Comparison of ENCODE assay signal across 19 mouse cellular contexts in the genomic region with DNA sequence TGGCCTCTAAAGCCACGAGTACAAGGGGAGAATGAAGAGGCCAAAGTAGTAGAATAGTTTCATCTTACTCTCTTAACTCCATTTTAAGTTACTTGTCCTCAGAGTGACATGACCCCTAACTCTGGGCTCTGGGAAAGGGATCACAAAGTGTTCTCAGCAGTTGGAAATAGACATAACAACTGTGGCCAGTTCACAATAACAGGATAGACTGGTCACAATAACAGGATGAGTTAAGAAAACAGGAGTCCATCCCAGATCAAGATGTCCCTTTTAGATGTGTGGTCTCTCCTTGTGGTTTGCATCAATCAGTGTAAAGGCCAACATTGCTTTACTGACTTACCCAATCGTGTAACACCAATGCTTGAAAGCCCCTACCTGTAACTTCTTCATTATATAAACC.
A peak's percentile ranks its signal among the peaks of the same experiment; 100 is the strongest.
DNase-seq lines count a peak whose midpoint lies in the region; TF ChIP-seq lines count a peak whose summit lies in the region.
"Had no signal": no experiment of that assay in that cellular context is flagged by ENCODE, and none has a peak within 500 bp of the region (broad histone marks: within the 10 kb centered on the region; RNA-seq: fewer than 3 reads in every experiment).

No protein-coding gene starts in this region.

- 38% methylated on average over 2 of the region's 2 CpGs for WGBS in heart, adult 2 months
- 69% methylated on average over 2 of the region's 2 CpGs for WGBS in heart, embryonic 10.5 days

- H3K9me3 ChIP-seq in heart, embryonic 10.5 days = no peaks in the 10 kb centered on the region
- H3K9me3 ChIP-seq: embryonic facial prominence, embryonic 12.5 days; embryonic facial prominence, embryonic 15.5 days; forebrain, embryonic 12.5 days; forebrain, embryonic 15.5 days; hindbrain, embryonic 12.5 days; hindbrain, embryonic 15.5 days had no signal

- peaks cover 2% of the 10 kb centered on the region; the same call in 1 of the 2 replicates for H3K4me1 ChIP-seq in heart, adult 2 months (ENCODE audit: control insufficient read depth, insufficient read depth, low read length)
- 0 out of 2 replicates have a peak, but pooled peaks cover 4% of the 10 kb centered on the region for H3K4me1 ChIP-seq in heart, embryonic 10.5 days
- H3K4me1 ChIP-seq: embryonic facial prominence, embryonic 12.5 days; embryonic facial prominence, embryonic 15.5 days; forebrain, embryonic 12.5 days; forebrain, embryonic 15.5 days; hindbrain, embryonic 12.5 days; hindbrain, embryonic 15.5 days had no signal

- TF ChIP-seq POLR2A in heart, adult 2 months (IDR thresholded peaks at IDR 0.05; ENCODE audit: insufficient read depth, low read depth, low read length) = no peak

- peak overlapping the region; percentile 12 for H3K27ac ChIP-seq in heart, adult 2 months
- no peak overlapping the region for H3K27ac ChIP-seq in heart, embryonic 10.5 days
- H3K27ac ChIP-seq: embryonic facial prominence, embryonic 12.5 days; embryonic facial prominence, embryonic 15.5 days; forebrain, embryonic 12.5 days; forebrain, embryonic 15.5 days; hindbrain, embryonic 12.5 days; hindbrain, embryonic 15.5 days had no signal

- no peak for TF ChIP-seq CTCF in heart, adult 2 months (IDR thresholded peaks at IDR 0.05)

- no peak overlapping the region for H3K4me3 ChIP-seq in heart, adult 2 months
- no peak overlapping the region for H3K4me3 ChIP-seq in heart, embryonic 10.5 days
- H3K4me3 ChIP-seq: embryonic facial prominence, embryonic 12.5 days; embryonic facial prominence, embryonic 15.5 days; forebrain, embryonic 12.5 days; forebrain, embryonic 15.5 days; hindbrain, embryonic 12.5 days; hindbrain, embryonic 15.5 days had no signal

- no peaks in the 10 kb centered on the region for H3K79me2 ChIP-seq in heart, adult 2 months (replicated peaks; ENCODE audit: control insufficient read depth, insufficient read depth, low read length)

- no peak for TF ChIP-seq EP300 in heart, adult 2 months (IDR thresholded peaks at IDR 0.05; ENCODE audit: insufficient read depth, low read depth, low read length)

- no peak overlapping the region for H3K9ac ChIP-seq in heart, adult 2 months (ENCODE audit: low read depth, low read length)
- H3K9ac ChIP-seq: embryonic facial prominence, embryonic 12.5 days; embryonic facial prominence, embryonic 15.5 days; forebrain, embryonic 12.5 days; forebrain, embryonic 15.5 days; hindbrain, embryonic 12.5 days; hindbrain, embryonic 15.5 days had no signal

- H3K27me3 ChIP-seq in heart, adult 2 months (ENCODE audit: control insufficient read depth, insufficient read depth, low read length) = no peaks in the 10 kb centered on the region
- H3K27me3 ChIP-seq in heart, embryonic 10.5 days (ENCODE audit: insufficient read depth, poor library complexity, severe bottlenecking) = no peaks in the 10 kb centered on the region
- H3K27me3 ChIP-seq: embryonic facial prominence, embryonic 12.5 days; embryonic facial prominence, embryonic 15.5 days; forebrain, embryonic 12.5 days; forebrain, embryonic 15.5 days; hindbrain, embryonic 12.5 days; hindbrain, embryonic 15.5 days had no signal

- intact Hi-C loops in heart, adult 2 months (cut with DNase I) = no loop called here

- H3K36me3 ChIP-seq in heart, adult 2 months (ENCODE audit: control insufficient read depth, insufficient read depth, low read length) = no peaks in the 10 kb centered on the region; the same call in 1 of the 2 replicates
- no peaks in the 10 kb centered on the region for H3K36me3 ChIP-seq in heart, embryonic 10.5 days
- H3K36me3 ChIP-seq: embryonic facial prominence, embryonic 12.5 days; embryonic facial prominence, embryonic 15.5 days; forebrain, embryonic 12.5 days; forebrain, embryonic 15.5 days; hindbrain, embryonic 12.5 days; hindbrain, embryonic 15.5 days had no signal

- no peak for DNase-seq in heart, adult 2 months
- DNase-seq in heart, embryonic 10.5 days (ENCODE audit: low spot score) = no peak
- DNase-seq in kidney, adult 9 months = peak; percentile 5
- DNase-seq in kidney, postnatal 10 days = no peak
- peak; percentile 31 for DNase-seq in ovary, adult 18-20 months (ENCODE audit: low spot score)
- DNase-seq in ovary, postnatal 14 days (ENCODE audit: low spot score) = no peak
- DNase-seq: adrenal gland, adult 2 months; adrenal gland, postnatal 14 days; cerebellum, adult 11 months; cerebellum, adult 2 months; cerebellum, adult 9-11 months; cerebellum, postnatal 25 days; gastrocnemius, postnatal 25 days had no signal

Comparison
In these comparisons a context has a peak if more than half of its experiments do, and no peak if none do; other contexts are left out.
1. DNase-seq: peak in kidney, adult 9 months (single experiment) and ovary, adult 18-20 months (single experiment); none in heart, adult 2 months (0 of 2), heart, embryonic 10.5 days (single experiment), kidney, postnatal 10 days (single experiment) and ovary, postnatal 14 days (single experiment).